Mouse (Mus musculus) layer of hippocampus, adult 9-11 months (tissue): Measurements from ENCODE around the gene Gtpbp3.

Source experiments
- DNase-seq: peaks from one replicate; pipeline ENCODE4 v3.0.0; 2022

Gene Gtpbp3

DNA sequence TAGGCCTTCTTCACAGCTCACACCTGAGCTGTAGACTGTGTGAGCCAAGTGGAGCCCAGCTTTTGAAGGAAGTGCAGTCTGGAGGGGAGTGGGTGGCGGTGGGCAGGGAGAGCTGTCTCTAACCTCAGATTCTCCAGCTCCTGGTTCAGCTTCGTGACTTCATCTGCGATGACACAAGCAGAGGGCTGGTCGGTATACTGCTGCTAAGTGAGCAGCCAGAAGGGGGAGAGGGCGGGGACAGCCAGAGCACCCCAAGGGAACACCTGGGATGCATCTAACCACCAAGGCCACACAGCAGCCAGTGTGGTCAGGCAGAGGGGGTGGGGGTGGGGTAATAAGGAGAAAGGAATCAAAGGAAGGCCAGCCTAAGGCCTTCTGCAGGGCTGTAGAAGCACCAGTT lies 47.8 kb downstream of the Gtpbp3 start:
- DNase-seq: no peak

DNA sequence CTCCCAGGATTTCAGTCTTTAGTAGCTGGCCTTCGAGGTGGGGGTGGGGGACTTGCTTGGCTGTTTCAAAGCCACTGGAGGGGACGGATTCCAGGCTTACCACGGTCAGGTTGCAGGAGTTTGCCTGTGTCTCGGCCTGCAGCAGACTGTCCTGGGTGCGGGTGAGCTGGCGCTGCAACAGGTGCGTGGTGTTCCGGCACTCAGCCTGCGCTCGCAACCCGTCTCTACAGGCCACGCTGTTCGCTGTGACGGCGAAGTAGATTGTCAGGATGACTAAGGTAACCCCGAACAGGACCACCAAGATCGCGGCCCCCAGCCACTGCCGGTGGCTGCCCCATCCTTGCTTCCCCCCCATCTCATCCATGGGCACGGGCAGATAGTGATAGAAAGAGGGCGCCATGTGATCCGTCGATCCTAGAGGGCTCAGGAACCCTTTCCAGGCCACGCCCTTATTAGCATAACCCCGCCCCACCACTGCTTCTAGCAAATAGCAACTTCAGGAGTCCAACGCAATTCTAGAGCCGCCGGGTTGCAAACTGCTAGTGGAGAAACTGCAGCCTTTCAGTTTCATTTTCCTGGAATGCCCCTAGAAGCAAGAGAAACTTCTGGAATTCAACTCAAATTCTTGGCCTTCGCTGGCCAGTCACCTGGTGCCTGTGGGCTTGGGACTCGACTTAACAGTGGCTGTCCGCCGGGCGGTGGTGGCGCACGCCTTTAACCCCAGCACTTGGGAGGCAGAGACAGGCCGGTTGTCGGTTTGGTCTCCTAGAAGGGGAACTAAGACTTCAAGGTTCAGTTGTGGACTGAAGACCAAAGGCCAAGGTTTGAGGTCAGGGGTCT lies 49.3 kb downstream of the Gtpbp3 start, which contains the start of gene Bst2:
TSS of gene Bst2 (minus strand) at position 429 of the 840 bp plus-strand sequence.
- DNase-seq: peak; percentile 82

DNA sequence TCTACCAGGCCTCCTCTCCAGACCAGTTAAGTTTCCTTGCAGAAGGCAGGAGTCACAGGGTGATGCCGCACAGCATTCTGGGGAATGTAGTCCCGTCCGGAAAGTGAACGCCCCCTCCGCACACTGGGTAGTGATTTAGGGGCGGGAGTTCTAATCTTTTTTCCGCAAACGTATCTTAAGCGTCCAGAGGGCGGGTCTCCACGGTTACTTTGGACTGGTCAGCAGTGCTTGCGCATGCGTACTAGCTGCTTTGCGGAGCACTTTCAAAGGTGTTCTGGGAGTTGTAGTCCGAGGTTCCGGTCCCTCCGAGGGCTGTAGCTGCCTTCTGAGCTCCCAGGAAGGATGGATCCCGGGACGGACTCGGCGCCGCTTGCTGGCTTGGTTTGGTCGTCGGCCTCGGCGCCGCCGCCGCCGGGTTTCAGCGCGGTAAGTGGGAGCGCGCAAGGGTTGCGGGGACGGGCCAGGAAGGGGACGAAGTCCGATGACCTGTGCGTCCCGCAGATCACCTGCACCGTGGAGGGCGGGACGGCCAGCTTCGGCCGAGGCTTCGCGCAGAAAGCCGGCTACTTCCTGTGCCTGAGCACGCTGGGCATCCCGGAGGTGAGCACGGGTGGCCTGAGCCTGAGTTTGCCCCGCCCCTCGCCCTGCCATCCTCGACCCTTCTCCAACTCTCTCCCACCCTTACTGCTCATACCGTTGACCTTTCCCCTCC lies 54.9 kb downstream of the Gtpbp3 start, which contains the start of gene Mvb12a:
TSS of gene Mvb12a (plus strand) at position 291 of the 712 bp plus-strand sequence.
- DNase-seq: peak; percentile 99

DNA sequence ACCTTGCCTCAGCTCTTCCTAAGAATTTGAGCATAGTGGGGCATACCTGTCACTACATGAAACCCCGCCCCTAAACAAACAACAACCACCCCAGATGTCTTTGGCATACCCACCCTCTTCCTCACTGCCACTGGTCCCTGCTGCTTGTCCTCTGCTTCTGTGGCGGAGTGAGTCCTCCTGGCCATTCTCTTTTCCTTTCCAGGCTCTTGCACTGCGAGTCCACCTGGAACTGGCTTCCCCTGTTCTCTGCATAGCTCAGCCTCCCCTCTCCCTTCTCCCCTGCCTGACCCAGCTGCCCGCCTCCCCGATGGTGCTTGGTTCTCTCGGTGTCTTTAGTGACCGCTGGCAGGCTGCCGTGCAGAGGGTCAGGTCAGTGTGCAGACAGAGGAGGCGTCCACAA lies 55.9 kb downstream of the Gtpbp3 start:
- DNase-seq: no peak

DNA sequence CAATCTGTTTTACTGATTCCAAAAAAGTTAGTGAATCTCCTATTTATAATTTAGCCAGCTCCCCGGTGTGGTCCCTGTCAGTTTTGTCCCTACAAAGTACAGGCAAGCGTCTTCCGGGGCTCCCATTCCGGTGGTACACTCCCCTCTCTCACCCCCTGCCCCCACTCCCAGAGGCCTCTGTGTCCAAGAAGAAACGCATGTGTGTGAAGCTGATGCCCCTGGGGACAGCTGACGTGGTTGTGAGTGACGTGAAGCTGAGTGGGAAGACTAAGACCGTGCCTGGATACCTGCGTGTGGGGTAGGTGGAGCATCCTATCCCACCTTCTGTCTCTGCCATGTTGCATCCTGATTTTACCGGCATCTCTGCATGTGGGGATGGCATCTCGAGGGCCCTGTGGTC lies 57.1 kb downstream of the Gtpbp3 start:
- DNase-seq: no peak

DNA sequence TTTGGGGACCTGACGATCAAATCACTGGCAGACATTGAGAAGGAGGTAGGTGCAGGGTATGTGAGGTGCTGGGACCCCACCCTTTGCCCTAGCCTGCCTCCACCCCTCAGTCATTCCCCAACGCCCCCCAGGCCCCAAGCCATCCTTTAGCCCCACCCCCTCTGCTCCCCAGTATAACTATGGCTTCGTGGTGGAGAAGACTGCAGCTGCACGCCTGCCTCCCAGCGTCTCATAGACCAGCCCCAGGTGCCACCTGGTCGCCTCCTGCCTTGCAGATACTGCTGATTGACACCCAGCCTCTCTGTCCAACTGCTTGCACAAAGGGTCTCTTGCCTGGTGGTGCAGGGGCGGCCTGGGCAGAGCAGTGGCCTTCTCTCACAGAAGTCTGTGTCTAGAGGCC lies 59.7 kb downstream of the Gtpbp3 start:
- DNase-seq: no peak
